Mouse (Mus musculus) bone marrow macrophage, adult 2 months (primary cell): ENCODE results near the gene Gm29094.
"Not testable (repeated sequence)": the region's sequence is repeated elsewhere in the genome, so short reads cannot be mapped to it uniquely, and the experiment has no call there.

Source experiments
- CTCF ChIP-seq: IDR thresholded peaks from 2 replicates; pipeline ENCODE4 v1.5.1; 2012; ENCODE audit warnings: low read depth, mild to moderate bottlenecking, low read length, moderate library complexity
- POLR2A ChIP-seq: IDR thresholded peaks from 2 replicates; pipeline ENCODE4 v1.6.1; 2012; ENCODE audit warnings: mild to moderate bottlenecking, low read depth, low read length, borderline replicate concordance

- TF ChIP-seq CTCF, POLR2A: not testable (repeated sequence)
These were observed 19.7 kb upstream of the Gm29094 start for GRCm38 (mm10) chr9:89179469-89179868.
